8 mouse cellular contexts compared by ENCODE assay signal in the genomic region with DNA sequence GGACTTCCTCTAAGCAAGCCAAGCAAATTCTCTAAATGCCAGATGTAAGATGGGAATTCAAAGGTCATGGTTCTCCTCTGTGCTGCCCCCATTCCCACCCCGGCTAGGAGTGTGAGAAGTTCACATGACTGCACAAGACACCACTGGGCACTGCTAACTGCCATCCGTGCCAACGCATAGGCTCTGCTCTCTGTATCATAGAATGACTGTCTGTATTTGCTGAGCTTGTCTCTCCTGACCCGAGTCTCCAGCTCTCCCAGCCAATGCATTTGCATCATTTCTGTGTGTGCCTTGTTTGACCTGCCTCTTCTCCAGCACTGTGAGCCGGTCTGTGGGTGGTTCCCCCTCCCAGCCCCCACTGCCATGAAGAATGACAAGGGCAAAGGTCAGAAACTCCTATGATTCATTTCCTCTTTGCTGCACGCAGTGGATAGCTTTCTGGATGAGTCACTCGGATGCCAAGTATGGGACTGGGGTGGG. TPM values are rescaled to one million over a fixed set of nuclear protein-coding genes. Genes with fewer than 3 reads are reported as not detected.
A peak's percentile ranks its signal among the peaks of the same experiment; 100 is the strongest.
DNase-seq lines count a peak whose midpoint lies in the region; ATAC-seq lines count a peak whose summit lies in the region.

No protein-coding gene starts in this region.

- no peaks in the 10 kb centered on the region for H3K27me3 ChIP-seq in midbrain, embryonic 16.5 days (ENCODE audit: control insufficient read depth, insufficient read depth, low read depth, low read length)
- H3K27me3 ChIP-seq in midbrain, embryonic 14.5 days (ENCODE audit: control insufficient read depth, insufficient read depth, low read length) = no peaks in the 10 kb centered on the region
- no peaks in the 10 kb centered on the region for H3K27me3 ChIP-seq in embryonic facial prominence, embryonic 10.5 days (replicated peaks; ENCODE audit: low read depth, poor library complexity, severe bottlenecking)
- H3K27me3 ChIP-seq in liver, embryonic 15.5 days = no peaks in the 10 kb centered on the region

- no peak overlapping the region for H3K27ac ChIP-seq in midbrain, embryonic 16.5 days (ENCODE audit: low read length)
- no peak overlapping the region for H3K27ac ChIP-seq in midbrain, embryonic 14.5 days (replicated peaks; ENCODE audit: low read depth, low read length)
- peak overlapping the region; percentile 72 for H3K27ac ChIP-seq in embryonic facial prominence, embryonic 10.5 days (replicated peaks)
- no peak overlapping the region; the same call in 1 of the 2 replicates for H3K27ac ChIP-seq in liver, embryonic 15.5 days (replicated peaks)

- no peak overlapping the region for H3K4me3 ChIP-seq in midbrain, embryonic 16.5 days (ENCODE audit: low read depth, low read length)
- no peak overlapping the region for H3K4me3 ChIP-seq in midbrain, embryonic 14.5 days (replicated peaks; ENCODE audit: low read depth, low read length)
- no peak overlapping the region for H3K4me3 ChIP-seq in embryonic facial prominence, embryonic 10.5 days
- H3K4me3 ChIP-seq in liver, embryonic 15.5 days (replicated peaks) = no peak overlapping the region

- no peak overlapping the region for H3K4me2 ChIP-seq in midbrain, embryonic 16.5 days (ENCODE audit: low read length)
- H3K4me2 ChIP-seq in midbrain, embryonic 14.5 days (ENCODE audit: low read length) = no peak overlapping the region
- H3K4me2 ChIP-seq in liver, embryonic 15.5 days = 0 out of 2 replicates have a peak overlapping the region, but pooled peaks have one; percentile 6

- no peak overlapping the region for H3K9ac ChIP-seq in midbrain, embryonic 16.5 days (ENCODE audit: low read depth, low read length)
- no peak overlapping the region for H3K9ac ChIP-seq in midbrain, embryonic 14.5 days (replicated peaks; ENCODE audit: low read length)
- no peak overlapping the region for H3K9ac ChIP-seq in liver, embryonic 15.5 days

- no peaks in the 10 kb centered on the region for H3K36me3 ChIP-seq in midbrain, embryonic 16.5 days (ENCODE audit: control insufficient read depth, insufficient read depth, low read length)
- no peaks in the 10 kb centered on the region for H3K36me3 ChIP-seq in midbrain, embryonic 14.5 days (ENCODE audit: control insufficient read depth, insufficient read depth, low read length)
- no peaks in the 10 kb centered on the region for H3K36me3 ChIP-seq in embryonic facial prominence, embryonic 10.5 days (replicated peaks)
- H3K36me3 ChIP-seq in liver, embryonic 15.5 days (replicated peaks) = no peaks in the 10 kb centered on the region

- 50% methylated on average over 7 of the region's 7 CpGs for WGBS in midbrain, embryonic 16.5 days
- WGBS in midbrain, embryonic 14.5 days = 45% methylated on average over 7 of the region's 7 CpGs
- WGBS in embryonic facial prominence, embryonic 10.5 days = 26% methylated on average over 7 of the region's 7 CpGs
- WGBS in liver, embryonic 15.5 days (ENCODE audit: insufficient replicate concordance) = 32% methylated on average over 7 of the region's 7 CpGs

- ATAC-seq in midbrain, embryonic 16.5 days = 0 out of 2 replicates have a peak, but pooled peaks have one; percentile 3
- ATAC-seq in midbrain, embryonic 14.5 days (ENCODE audit: low FRiP score, low TSS enrichment) = no peak
- ATAC-seq in liver, embryonic 15.5 days (ENCODE audit: insufficient read depth) = peak; percentile 74

- DNase-seq in midbrain, embryonic 14.5 days = no peak
- peak; percentile 48 for DNase-seq in embryonic facial prominence, embryonic 10.5 days (ENCODE audit: low spot score)
- DNase-seq in induced T-regulatory cell, adult 2 months (ENCODE audit: low read depth) = peak; percentile 32
- DNase-seq in urinary bladder, postnatal 36 days (ENCODE audit: low spot score in 2 of 2) = peak; percentile 57 to 70
- DNase-seq in frontal cortex, postnatal 25 days (ENCODE audit: low spot score in 2 of 2) = no peak
- no peak for DNase-seq in cerebellum, postnatal 25 days

- H3K4me1 ChIP-seq in midbrain, embryonic 16.5 days (ENCODE audit: control insufficient read depth, insufficient read depth, low read length) = peaks cover 5% of the 10 kb centered on the region; the same call in 1 of the 2 replicates
- H3K4me1 ChIP-seq in midbrain, embryonic 14.5 days (ENCODE audit: control insufficient read depth, insufficient read depth, low read length) = 0 out of 2 replicates have a peak, but pooled peaks cover 5% of the 10 kb centered on the region
- H3K4me1 ChIP-seq in embryonic facial prominence, embryonic 10.5 days = peaks cover 56% of the 10 kb centered on the region
- peaks cover 41% of the 10 kb centered on the region for H3K4me1 ChIP-seq in liver, embryonic 15.5 days (replicated peaks)

- H3K9me3 ChIP-seq in midbrain, embryonic 16.5 days (replicated peaks; ENCODE audit: control insufficient read depth, low read length, poor library complexity, severe bottlenecking) = no peaks in the 10 kb centered on the region
- H3K9me3 ChIP-seq in midbrain, embryonic 14.5 days (ENCODE audit: control insufficient read depth, low read length) = no peaks in the 10 kb centered on the region
- H3K9me3 ChIP-seq in embryonic facial prominence, embryonic 10.5 days = no peaks in the 10 kb centered on the region
- no peaks in the 10 kb centered on the region for H3K9me3 ChIP-seq in liver, embryonic 15.5 days (replicated peaks)

RNA-seq across cellular contexts. Expression of a gene that starts 37.7 kb away (rescaled TPM):
- 30.8 and 30.9 TPM in 2 replicates for polyA plus RNA-seq in midbrain, embryonic 16.5 days (2015; fragmentation: Nextera tagmentation; extraction: Ambion mirVana)
- 27.9 and 33.2 TPM in 2 replicates for polyA plus RNA-seq in midbrain, embryonic 14.5 days (2014; fragmentation: Nextera tagmentation; extraction: Ambion mirVana)
- polyA plus RNA-seq in embryonic facial prominence, embryonic 10.5 days (2016; fragmentation: Nextera tagmentation; extraction: Ambion mirVana) = 34.0 and 38.4 TPM in 2 replicates
- 4.2 and 4.8 TPM in 2 replicates for polyA plus RNA-seq in liver, embryonic 15.5 days (2015; fragmentation: Nextera tagmentation; extraction: Ambion mirVana)

Comparison
In these comparisons a context has a peak if more than half of its experiments do, and no peak if none do; other contexts are left out.
1. DNase-seq: peak in embryonic facial prominence, embryonic 10.5 days (single experiment), induced T-regulatory cell, adult 2 months (single experiment) and urinary bladder, postnatal 36 days (2 of 2); none in midbrain, embryonic 14.5 days (single experiment), frontal cortex, postnatal 25 days (0 of 2) and cerebellum, postnatal 25 days (0 of 2).